Mouse (Mus musculus) intestine, embryonic 15.5 days (tissue): ENCODE data around the gene Mylk. TPM values are rescaled to one million over a fixed set of nuclear protein-coding genes. Genes with fewer than 3 reads are reported as not detected.

Experiments
- ATAC-seq: fragments of 200-750 bp; cut with Nextera tagmentation; 2 replicates; pipeline ENCODE4 v1.8.0; 2017; ENCODE audit warnings: moderate TSS enrichment, moderate library complexity
- H3K27ac ChIP-seq: fragments of 300-500 bp; sonication (generic); 2 replicates; pipeline ENCODE4 v1.5.1; 2015; ENCODE audit warnings: mild to moderate bottlenecking, inconsistent platforms
- H3K27me3 ChIP-seq: fragments of 300-500 bp; sonication (generic); replicated peaks from 2 replicates; pipeline ENCODE4 v1.6.1; 2015; ENCODE audit warnings: inconsistent platforms
- H3K36me3 ChIP-seq: fragments of 300-500 bp; sonication (generic); 2 replicates; pipeline ENCODE4 v1.6.1; 2015; ENCODE audit warnings: inconsistent platforms
- H3K4me1 ChIP-seq: fragments of 300-500 bp; sonication (generic); replicated peaks from 2 replicates; pipeline ENCODE4 v1.6.1; 2015; ENCODE audit warnings: inconsistent platforms
- H3K4me2 ChIP-seq: fragments of 300-500 bp; sonication (generic); replicated peaks from 2 replicates; pipeline ENCODE4 v1.6.1; 2015; ENCODE audit warnings: mild to moderate bottlenecking, inconsistent platforms
- H3K4me3 ChIP-seq: fragments of 300-500 bp; sonication (generic); replicated peaks from 2 replicates; pipeline ENCODE4 v1.5.1; 2015; ENCODE audit warnings: inconsistent platforms
- H3K9ac ChIP-seq: fragments of 300-500 bp; sonication (generic); 2 replicates; pipeline ENCODE4 v1.6.1; 2015; ENCODE audit warnings: inconsistent platforms
- H3K9me3 ChIP-seq: fragments of 300-500 bp; sonication (generic); 2 replicates; pipeline ENCODE4 v1.6.1; 2016; ENCODE audit warnings: inconsistent platforms
- WGBS: fragments of 180-500 bp; shearing (Covaris S2); methylation state at CpG from one replicate; pipeline ENCODE4 v1.1.7; 2015; 5-methylcytosine and 5-hydroxymethylcytosine counted together
- polyA plus RNA-seq: library from polyadenylated mRNA; unstranded; fragments of >200 nt; fragmentation: Nextera tagmentation; extraction: Ambion mirVana; gene quantifications from 2 replicates; pipeline ENCODE4 v1.2.1, GENCODE M21; 2015

Mylk gene
- polyA plus RNA-seq, 1 experiment from 2014 or later, result 346 TPM

DNA sequence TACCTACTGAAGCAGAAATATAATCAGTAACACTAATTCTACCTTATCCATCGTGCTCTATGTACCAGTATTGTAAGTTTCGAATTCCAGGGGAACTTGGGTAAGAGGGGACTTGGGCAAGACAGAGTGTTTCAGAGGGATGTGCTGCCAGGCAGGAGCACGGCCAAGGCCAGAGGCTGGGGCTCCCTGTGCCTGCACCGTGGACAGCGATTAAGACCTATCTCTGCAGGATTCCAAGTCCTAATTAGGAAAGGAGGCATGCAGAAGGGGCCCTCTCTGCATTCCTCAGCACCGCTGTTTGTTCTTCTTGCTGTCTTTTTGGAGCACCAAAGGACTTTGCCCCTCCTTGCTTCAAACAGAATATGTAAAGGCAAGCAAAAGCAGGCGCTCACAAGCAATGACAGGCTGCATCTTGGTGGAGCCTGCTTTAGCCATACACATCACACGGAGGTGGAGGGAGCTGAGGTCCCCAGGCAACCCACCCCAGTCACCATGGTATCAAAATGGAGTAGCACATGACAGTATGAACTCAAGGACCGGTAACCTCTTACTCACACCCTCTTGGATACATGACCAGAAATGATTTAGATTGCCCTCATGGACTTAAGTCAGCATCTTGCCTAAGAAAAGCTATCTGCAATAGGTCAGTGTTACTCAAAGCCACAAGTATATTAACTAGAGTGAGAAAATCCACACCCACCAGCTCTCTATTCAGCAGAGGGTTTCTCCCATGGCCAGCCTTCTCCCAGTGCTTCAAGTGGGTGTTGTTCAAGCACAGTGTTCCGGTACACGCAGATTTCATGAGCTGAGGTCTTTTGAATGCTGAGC is 239.4 kb downstream of the Mylk start:
- Histone ChIP-seq H3K36me3 (no peaks in the 10 kb centered on the region; the same call in 1 of the 2 replicates), H3K4me1 (peaks cover 15% of the 10 kb centered on the region), H3K4me2 (no peak overlapping the region), H3K9ac (no peak overlapping the region), H3K4me3 (no peak overlapping the region), H3K27ac (peak overlapping the region; percentile 63), H3K9me3 (no peaks in the 10 kb centered on the region), H3K27me3 (no peaks in the 10 kb centered on the region)
- ATAC-seq, result peak; percentile 56
- 34% methylated on average over 11 of the region's 11 CpGs for WGBS

DNA sequence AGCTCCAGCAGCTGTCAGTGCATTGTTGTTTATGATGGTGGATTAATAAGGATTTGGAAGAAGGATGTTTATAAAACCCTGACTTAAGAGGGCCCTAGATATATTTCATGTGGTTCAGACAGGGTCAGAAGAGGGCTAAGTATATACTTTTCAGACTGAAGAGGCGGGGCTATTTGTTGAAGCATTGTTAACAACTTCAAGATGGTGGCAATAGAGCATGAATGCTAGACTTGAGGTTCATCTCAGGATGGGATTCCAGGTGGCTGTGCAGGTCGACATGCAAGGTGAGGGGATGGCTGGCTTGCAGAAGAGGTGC is 240.0 kb downstream of the Mylk start:
- Histone ChIP-seq H3K9ac (no peak overlapping the region), H3K36me3 (no peaks in the 10 kb centered on the region; the same call in 1 of the 2 replicates), H3K4me1 (peaks cover 15% of the 10 kb centered on the region), H3K27me3 (no peaks in the 10 kb centered on the region), H3K4me2 (no peak overlapping the region), H3K27ac (peak overlapping the region; percentile 63; the same call in 1 of the 2 replicates), H3K9me3 (no peaks in the 10 kb centered on the region), H3K4me3 (no peak overlapping the region)
- WGBS, result 55% methylated on average over 2 of the region's 2 CpGs
- ATAC-seq, result peak; percentile 43

DNA sequence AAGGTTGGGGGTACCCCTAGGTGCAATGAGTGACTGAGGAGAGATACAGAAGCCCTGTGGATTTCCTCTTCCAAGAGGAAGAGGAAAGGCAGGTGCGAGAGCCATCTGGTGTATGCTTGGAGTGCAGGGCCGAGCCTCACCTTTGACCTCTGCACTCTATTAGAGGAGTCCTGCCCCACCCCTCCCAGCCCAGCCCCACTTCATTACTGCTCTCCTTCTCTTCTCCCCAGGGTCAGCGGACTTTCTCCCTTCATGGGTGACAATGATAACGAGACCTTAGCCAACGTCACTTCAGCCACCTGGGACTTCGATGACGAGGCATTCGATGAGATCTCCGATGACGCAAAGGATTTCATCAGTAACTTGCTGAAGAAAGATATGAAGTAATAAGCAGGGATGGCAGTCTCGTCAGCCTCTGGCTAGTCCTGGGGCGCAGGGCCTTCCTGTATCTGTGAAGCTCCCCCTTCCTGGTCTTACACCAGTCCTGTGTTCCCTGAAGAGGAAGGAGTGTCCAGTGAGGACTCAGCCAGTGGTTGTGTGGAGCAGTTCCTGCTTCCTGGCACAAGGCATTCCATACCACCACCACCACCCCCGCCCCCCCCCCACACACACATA is 241.3 kb downstream of the Mylk start:
- Histone ChIP-seq H3K4me1 (peaks cover 15% of the 10 kb centered on the region), H3K27ac (no peak overlapping the region), H3K4me3 (no peak overlapping the region), H3K9ac (no peak overlapping the region), H3K27me3 (no peaks in the 10 kb centered on the region), H3K4me2 (no peak overlapping the region), H3K9me3 (no peaks in the 10 kb centered on the region), H3K36me3 (no peaks in the 10 kb centered on the region; the same call in 1 of the 2 replicates)
- 80% methylated on average over 13 of the region's 13 CpGs for WGBS
- peak; percentile 54 for ATAC-seq

DNA sequence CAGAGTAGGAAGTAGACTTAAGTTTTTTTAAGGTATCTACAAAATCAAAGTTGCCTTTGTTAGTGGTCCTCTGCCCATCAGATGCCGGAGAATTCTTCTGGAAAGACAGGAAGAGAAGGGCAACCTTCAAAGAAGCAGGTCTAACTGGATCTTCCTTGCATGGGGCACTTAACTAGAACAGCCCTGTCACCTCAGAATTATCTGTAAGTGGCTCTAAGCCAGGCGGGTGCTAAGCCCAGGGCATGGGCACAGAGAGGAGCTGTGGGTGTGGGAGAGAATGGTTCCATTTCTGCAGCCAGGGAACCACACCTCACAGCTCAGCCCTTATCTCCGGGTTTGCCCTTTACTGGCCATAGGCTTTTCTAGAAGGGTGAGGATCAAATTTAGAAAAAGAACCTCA is 246.4 kb downstream of the Mylk start:
- 82% methylated on average over 3 of the region's 3 CpGs for WGBS
- H3K9me3 ChIP-seq, result no peaks in the 10 kb centered on the region

DNA sequence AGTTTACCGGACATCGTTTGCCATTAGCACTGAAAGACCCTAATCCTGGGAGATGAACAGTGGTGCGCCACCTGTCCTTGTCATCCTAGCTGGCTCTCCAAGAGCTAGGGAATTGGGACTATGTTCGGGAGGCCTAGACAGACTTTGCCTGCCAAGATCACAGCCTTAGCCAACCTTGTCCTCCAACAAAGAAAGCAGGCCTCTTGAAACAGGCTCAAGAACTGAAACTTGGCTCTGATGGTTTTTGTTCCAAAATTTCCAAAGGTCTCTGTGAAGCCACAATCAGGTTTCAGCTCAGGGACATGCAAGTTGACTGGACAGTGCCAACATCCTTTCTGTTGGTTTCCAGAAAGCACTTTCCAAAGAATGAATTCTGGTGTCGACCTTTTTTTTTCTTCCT is 247.8 kb downstream of the Mylk start:
- 89% methylated on average over 5 of the region's 5 CpGs for WGBS

More for the DNA sequence above, 246.4 kb downstream of the Mylk start:
- H3K4me3 ChIP-seq, result no peak overlapping the region
- H3K27me3 ChIP-seq, result no peaks in the 10 kb centered on the region
- H3K4me1 ChIP-seq, result 0 out of 2 replicates have a peak, but pooled peaks cover 6% of the 10 kb centered on the region
- no peaks in the 10 kb centered on the region; the same call in 1 of the 2 replicates for H3K36me3 ChIP-seq
- H3K9ac ChIP-seq, result no peak overlapping the region
- H3K4me2 ChIP-seq, result no peak overlapping the region
- no peak overlapping the region for H3K27ac ChIP-seq
- ATAC-seq, result no peak

DNA sequence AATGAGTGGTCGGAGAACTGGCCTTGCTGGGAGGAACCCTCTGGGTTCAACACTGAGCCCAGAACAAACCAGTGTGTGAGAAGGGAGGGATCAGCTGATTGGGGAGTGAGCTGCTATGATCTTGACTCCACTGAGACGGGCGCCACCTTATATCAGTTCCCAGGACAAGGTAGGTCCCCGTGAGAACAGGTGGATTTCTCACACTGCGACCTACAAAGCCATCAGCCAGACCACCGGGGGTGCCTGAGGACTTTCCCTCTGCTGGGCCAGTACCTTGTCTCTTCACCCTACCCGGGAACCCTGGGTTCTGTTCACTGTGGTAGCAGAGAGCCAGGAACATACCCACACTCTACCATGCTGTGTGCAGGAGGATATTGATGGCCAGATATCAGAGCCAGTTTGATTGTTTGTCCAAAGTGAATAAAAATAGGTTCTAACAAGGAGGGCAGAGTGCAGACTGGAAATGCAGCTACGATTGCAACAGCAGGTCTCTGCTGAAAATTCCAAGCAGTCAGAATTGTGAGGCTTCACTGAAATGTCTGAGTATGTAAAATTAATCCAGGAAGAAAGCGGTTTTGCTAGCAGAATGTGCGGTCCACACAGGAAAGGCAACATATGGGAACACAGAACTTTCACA is 248.8 kb downstream of the Mylk start:
- no peak for ATAC-seq
- 71% methylated on average over 10 of the region's 10 CpGs for WGBS
- no peak overlapping the region for H3K9ac ChIP-seq

More for the DNA sequence above, 247.8 kb downstream of the Mylk start:
- Histone ChIP-seq H3K9me3 (no peaks in the 10 kb centered on the region), H3K27ac (no peak overlapping the region), H3K27me3 (no peaks in the 10 kb centered on the region), H3K4me2 (no peak overlapping the region), H3K36me3 (no peaks in the 10 kb centered on the region; the same call in 1 of the 2 replicates), H3K9ac (no peak overlapping the region), H3K4me3 (no peak overlapping the region), H3K4me1 (peaks cover 16% of the 10 kb centered on the region)
- ATAC-seq, result no peak

DNA sequence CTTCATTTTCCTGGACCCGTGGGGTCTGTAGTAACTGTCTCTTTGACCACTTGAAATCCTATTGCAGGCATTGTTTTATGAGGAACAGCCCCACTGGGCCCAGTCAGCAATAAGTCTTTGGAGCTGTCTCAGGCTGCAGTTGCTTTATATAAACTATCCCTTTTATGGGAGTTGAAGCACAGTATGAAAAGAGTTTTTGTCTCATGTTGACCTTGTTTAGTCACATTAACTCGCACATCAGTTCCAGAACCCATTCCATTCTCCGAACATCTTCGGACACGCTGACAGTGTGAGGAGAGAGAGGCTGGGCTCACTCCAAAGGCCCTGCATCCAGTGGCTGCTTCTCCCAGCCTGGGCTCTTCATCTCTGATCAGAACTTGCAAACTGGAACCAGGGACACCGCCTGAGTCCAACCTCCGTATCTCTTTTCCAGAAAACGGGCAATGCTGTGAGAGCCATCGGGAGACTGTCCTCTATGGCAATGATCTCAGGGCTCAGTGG is 249.7 kb downstream of the Mylk start:
- Histone ChIP-seq H3K36me3 (no peaks in the 10 kb centered on the region), H3K9me3 (no peaks in the 10 kb centered on the region), H3K4me1 (peaks cover 16% of the 10 kb centered on the region), H3K27ac (peak overlapping the region; percentile 88), H3K27me3 (no peaks in the 10 kb centered on the region), H3K9ac (peak overlapping the region; percentile 44), H3K4me3 (peak overlapping the region; percentile 25), H3K4me2 (0 out of 2 replicates have a peak overlapping the region, but pooled peaks have one; percentile 11)
- 39% methylated on average over 9 of the region's 9 CpGs for WGBS
- peak; percentile 74 for ATAC-seq

More for the DNA sequence above, 248.8 kb downstream of the Mylk start:
- Histone ChIP-seq H3K27me3 (no peaks in the 10 kb centered on the region), H3K36me3 (no peaks in the 10 kb centered on the region; the same call in 1 of the 2 replicates), H3K4me2 (no peak overlapping the region), H3K4me1 (peaks cover 16% of the 10 kb centered on the region), H3K9me3 (no peaks in the 10 kb centered on the region), H3K27ac (peak overlapping the region; percentile 37; the same call in 1 of the 2 replicates), H3K4me3 (no peak overlapping the region)

DNA sequence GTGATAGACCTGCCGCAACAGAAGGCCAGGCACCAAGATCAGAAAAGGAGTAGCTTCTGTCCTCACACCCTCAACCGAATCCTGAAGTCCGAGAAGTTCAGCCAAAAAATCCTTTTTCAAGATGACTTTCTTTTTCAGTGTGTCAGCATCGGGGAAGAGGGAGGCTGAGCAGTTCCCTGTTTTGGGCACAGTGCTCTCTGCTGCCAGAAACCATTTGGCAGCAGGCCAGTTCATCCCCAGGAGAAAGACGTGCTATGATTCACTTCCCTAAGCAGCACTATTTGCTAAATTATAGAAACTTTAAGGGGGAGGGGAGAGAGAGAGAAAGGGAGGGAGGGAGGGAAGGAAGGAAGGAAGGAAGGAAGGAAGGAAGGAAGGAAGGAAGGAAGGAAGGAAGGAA is 251.1 kb downstream of the Mylk start:
- 35% methylated on average over 5 of the region's 5 CpGs for WGBS
- Histone ChIP-seq H3K4me1 (peaks cover 18% of the 10 kb centered on the region), H3K9me3 (no peaks in the 10 kb centered on the region), H3K4me3 (peak overlapping the region; percentile 24), H3K36me3 (no peaks in the 10 kb centered on the region), H3K4me2 (peak overlapping the region; percentile 5; the same call in 1 of the 2 replicates), H3K27me3 (no peaks in the 10 kb centered on the region), H3K27ac (peak overlapping the region; percentile 75), H3K9ac (no peak overlapping the region)
- ATAC-seq, result no peak; the same call in 1 of the 2 replicates

DNA sequence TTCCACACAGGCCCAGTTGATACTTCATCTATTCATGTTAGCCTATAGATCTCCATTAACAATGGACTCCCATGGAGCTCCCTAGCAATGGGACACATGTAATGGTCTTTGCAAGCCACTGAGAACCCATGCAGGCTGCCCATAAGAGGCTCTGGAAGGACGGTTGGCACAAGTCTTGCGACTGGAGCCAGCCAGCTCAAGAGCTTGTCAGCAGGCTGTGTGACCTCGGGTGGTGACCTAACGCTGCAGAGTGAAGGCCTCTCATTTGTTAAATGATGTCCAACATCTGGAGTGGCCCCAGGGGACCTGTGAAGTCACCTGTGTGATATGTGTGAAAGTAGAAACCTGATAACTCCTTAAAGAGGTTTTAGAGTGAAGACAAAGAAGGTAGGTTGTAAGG is 252.0 kb downstream of the Mylk start:
- Histone ChIP-seq H3K27me3 (no peaks in the 10 kb centered on the region), H3K36me3 (no peaks in the 10 kb centered on the region), H3K4me1 (peaks cover 18% of the 10 kb centered on the region), H3K9me3 (no peaks in the 10 kb centered on the region), H3K9ac (0 out of 2 replicates have a peak overlapping the region, but pooled peaks have one; percentile 26), H3K27ac (peak overlapping the region; percentile 40; the same call in 1 of the 2 replicates), H3K4me2 (peak overlapping the region; percentile 34), H3K4me3 (peak overlapping the region; percentile 25)
- WGBS, result 74% methylated on average over 4 of the region's 4 CpGs
- no peak for ATAC-seq

DNA sequence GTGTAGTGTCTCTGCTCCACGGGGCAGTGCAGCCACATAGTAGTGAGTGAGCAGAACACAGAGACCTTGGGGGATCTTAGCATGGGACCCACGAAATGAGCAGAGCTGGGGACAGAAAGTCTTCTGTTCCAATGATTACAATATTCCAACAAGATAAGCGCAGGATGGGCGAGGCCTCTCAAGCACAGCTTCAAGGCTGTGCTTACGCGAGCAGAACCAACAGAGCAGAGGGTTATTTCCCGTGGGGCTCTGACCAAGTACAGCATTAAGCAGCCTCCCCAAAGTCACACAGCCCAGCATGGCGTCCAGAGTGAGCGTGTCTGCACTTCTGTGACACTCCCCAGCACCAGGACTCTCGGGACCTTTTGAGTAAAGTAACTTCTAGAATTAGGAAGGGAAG is 252.6 kb downstream of the Mylk start:
- ATAC-seq, result peak; percentile 55; the same call in 1 of the 2 replicates
- 0 out of 2 replicates have a peak overlapping the region, but pooled peaks have one; percentile 40 for H3K27ac ChIP-seq
- H3K9ac ChIP-seq, result 0 out of 2 replicates have a peak overlapping the region, but pooled peaks have one; percentile 21

DNA sequence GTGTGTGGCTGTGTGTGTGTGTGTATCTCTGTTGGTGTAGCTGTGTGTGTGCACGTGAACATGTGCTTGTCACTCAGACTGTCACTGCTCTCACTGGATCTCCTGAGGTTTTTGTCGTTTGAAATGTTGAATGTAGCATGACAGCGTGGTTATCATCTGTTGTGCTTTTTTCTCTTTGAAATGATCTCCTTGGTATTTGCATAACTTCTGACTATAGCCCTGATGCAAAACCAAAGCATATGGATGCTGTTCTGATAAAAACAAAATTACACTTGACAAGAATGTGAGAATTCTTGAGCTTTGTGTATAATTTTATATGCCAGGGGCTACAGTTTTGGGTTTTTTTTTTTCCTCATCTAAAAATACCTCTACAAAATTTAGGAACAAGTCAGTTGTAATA is 254.0 kb downstream of the Mylk start:
- peaks cover 16% of the 10 kb centered on the region for H3K4me1 ChIP-seq
- ATAC-seq, result no peak
- H3K9me3 ChIP-seq, result no peaks in the 10 kb centered on the region
- no peak overlapping the region for H3K27ac ChIP-seq
- H3K4me3 ChIP-seq, result no peak overlapping the region; the same call in 1 of the 2 replicates
- H3K27me3 ChIP-seq, result no peaks in the 10 kb centered on the region
- no peaks in the 10 kb centered on the region for H3K36me3 ChIP-seq
- WGBS, result 72% methylated on average over 3 of the region's 3 CpGs
- H3K4me2 ChIP-seq, result 0 out of 2 replicates have a peak overlapping the region, but pooled peaks have one; percentile 34
- H3K9ac ChIP-seq, result no peak overlapping the region

More for the DNA sequence above, 252.6 kb downstream of the Mylk start:
- H3K36me3 ChIP-seq, result no peaks in the 10 kb centered on the region
- peak overlapping the region; percentile 25 for H3K4me3 ChIP-seq
- no peaks in the 10 kb centered on the region for H3K9me3 ChIP-seq
- peaks cover 18% of the 10 kb centered on the region for H3K4me1 ChIP-seq
- H3K4me2 ChIP-seq, result peak overlapping the region; percentile 34
- H3K27me3 ChIP-seq, result no peaks in the 10 kb centered on the region
- WGBS, result 55% methylated on average over 10 of the region's 10 CpGs

DNA sequence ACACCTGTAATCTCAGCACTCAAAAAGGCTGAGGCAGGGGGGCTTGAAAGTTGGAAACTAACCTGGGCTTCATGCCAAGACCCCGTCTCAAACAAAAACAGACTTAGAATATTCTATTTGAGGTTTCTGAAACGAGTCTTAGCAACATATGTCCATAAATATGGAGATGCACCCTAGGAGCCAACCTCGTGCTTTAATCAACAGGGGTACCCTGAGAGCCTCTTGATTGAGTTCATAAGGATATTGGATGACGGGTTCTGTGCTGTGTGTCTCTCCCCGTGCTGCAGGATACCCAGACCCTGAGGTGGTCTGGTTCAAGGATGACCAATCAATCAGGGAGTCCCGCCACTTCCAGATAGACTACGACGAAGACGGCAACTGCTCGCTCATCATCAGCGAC is 255.0 kb downstream of the Mylk start:
- Histone ChIP-seq H3K27ac (no peak overlapping the region), H3K4me2 (0 out of 2 replicates have a peak overlapping the region, but pooled peaks have one; percentile 9), H3K4me3 (no peak overlapping the region), H3K27me3 (no peaks in the 10 kb centered on the region), H3K4me1 (peaks cover 16% of the 10 kb centered on the region), H3K36me3 (no peaks in the 10 kb centered on the region), H3K9ac (no peak overlapping the region), H3K9me3 (no peaks in the 10 kb centered on the region)
- ATAC-seq, result no peak
- 45% methylated on average over 11 of the region's 11 CpGs for WGBS
